Mouse (Mus musculus): ENCODE data around the gene Gm19684. TPM values are rescaled to one million over a fixed set of nuclear protein-coding genes. Genes with fewer than 3 reads are reported as not detected.
"Not testable (repeated sequence)": the region's sequence is repeated elsewhere in the genome, so short reads cannot be mapped to it uniquely, and the experiment has no call there.

The Gm19684 gene
- polyA plus RNA-seq, 1 experiment from 2014 or later = not detected

DNA sequence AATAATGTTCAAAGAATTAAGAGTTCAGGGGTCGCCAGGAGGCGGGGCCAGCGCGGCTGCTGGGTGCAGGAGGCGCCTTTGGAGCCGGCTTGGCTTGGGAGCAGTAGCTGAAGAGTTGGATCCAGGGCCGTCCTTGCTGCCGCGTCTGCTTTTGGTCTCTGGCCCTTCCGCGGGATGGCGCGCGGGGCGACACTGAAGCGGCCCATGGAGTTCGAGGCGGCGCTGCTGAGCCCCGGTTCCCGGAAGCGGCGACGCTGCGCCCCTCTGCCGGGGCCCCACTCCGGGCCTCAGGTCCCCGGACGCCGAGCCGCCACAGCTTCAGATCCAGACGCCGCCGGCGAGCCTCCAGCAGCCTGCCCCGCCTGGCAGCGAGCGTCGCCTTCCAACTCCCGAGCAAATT lies 57.5 kb downstream of the Gm19684 start:
- peak overlapping the region; percentile 44; the same call in 1 of the 2 replicates for H3K9ac ChIP-seq (ENCODE audit: low read depth, low read length)

More for the DNA sequence above, 57.5 kb downstream of the Gm19684 start:
- not testable (repeated sequence) for H3K36me3 ChIP-seq (ENCODE audit: control insufficient read depth, insufficient read depth, low read length); H3K4me1 ChIP-seq (ENCODE audit: control insufficient read depth, insufficient read depth, low read length); H3K27ac ChIP-seq (replicated peaks; ENCODE audit: low read depth, low read length); H3K9me3 ChIP-seq (ENCODE audit: control insufficient read depth, low read length)
- Histone ChIP-seq H3K27me3 (replicated peaks; ENCODE audit: control insufficient read depth, insufficient read depth, low read length) (peaks cover 12% of the 10 kb centered on the region), H3K4me3 (ENCODE audit: low read depth, low read length) (peak overlapping the region; percentile 36), H3K4me2 (ENCODE audit: low read depth, low read length) (peak overlapping the region; percentile 60)
- 0% methylated on average over 28 of the region's 40 CpGs for WGBS
- peak; percentile 11 for DNase-seq (ENCODE audit: low spot score)
- 0 out of 2 replicates have a peak, but pooled peaks have one; percentile 41 for ATAC-seq (ENCODE audit: low read depth)

Other genes starting within 250 kb of the Gm19684 start
- gene Dhx16, start 241.9 kb upstream of the Gm19684 start, polyA plus RNA-seq (2014; fragmentation: Nextera tagmentation; extraction: Ambion mirVana) = 40.2 and 43.4 TPM in 2 replicates
- 20.5 and 21.5 TPM in 2 replicates for gene 2310061I04Rik, start 224.2 kb upstream of the Gm19684 start, polyA plus RNA-seq (2014; fragmentation: Nextera tagmentation; extraction: Ambion mirVana)
- 48.1 and 53.6 TPM in 2 replicates for gene Atat1, start 211.6 kb upstream of the Gm19684 start, polyA plus RNA-seq (2014; fragmentation: Nextera tagmentation; extraction: Ambion mirVana)
- gene Mrps18b, start 205.3 kb upstream of the Gm19684 start, polyA plus RNA-seq (2014; fragmentation: Nextera tagmentation; extraction: Ambion mirVana) = 73.3 and 76.0 TPM in 2 replicates
- 29.1 and 32.5 TPM in 2 replicates for gene Ppp1r10, start 205.2 kb upstream of the Gm19684 start, polyA plus RNA-seq (2014; fragmentation: Nextera tagmentation; extraction: Ambion mirVana)
- 72.1 and 76.4 TPM in 2 replicates for gene Abcf1, start 151.9 kb upstream of the Gm19684 start, polyA plus RNA-seq (2014; fragmentation: Nextera tagmentation; extraction: Ambion mirVana)
- 39.9 and 46.3 TPM in 2 replicates for gene Gnl1, start 141.8 kb upstream of the Gm19684 start, polyA plus RNA-seq (2014; fragmentation: Nextera tagmentation; extraction: Ambion mirVana)
- 31.5 and 33.7 TPM in 2 replicates for gene Prr3, start 141.4 kb upstream of the Gm19684 start, polyA plus RNA-seq (2014; fragmentation: Nextera tagmentation; extraction: Ambion mirVana)
- gene H2-T24, start 101.1 kb upstream of the Gm19684 start, polyA plus RNA-seq (2014; fragmentation: Nextera tagmentation; extraction: Ambion mirVana) = 2.2 and 2.4 TPM in 2 replicates
- gene H2-T23, start 88.8 kb upstream of the Gm19684 start, polyA plus RNA-seq (2014; fragmentation: Nextera tagmentation; extraction: Ambion mirVana) = 9.6 and 10.1 TPM in 2 replicates
- 20.5 and 20.7 TPM in 2 replicates for gene H2-T22, start 78.9 kb upstream of the Gm19684 start, polyA plus RNA-seq (2014; fragmentation: Nextera tagmentation; extraction: Ambion mirVana)
- not detected in 2 replicates for gene Gm6034, start 78.7 kb upstream of the Gm19684 start, polyA plus RNA-seq (2014; fragmentation: Nextera tagmentation; extraction: Ambion mirVana)
- not detected in 2 replicates for gene Gm11127, start 63.3 kb upstream of the Gm19684 start, polyA plus RNA-seq (2014; fragmentation: Nextera tagmentation; extraction: Ambion mirVana)
- gene Gm7030, start 7.7 kb downstream of the Gm19684 start, polyA plus RNA-seq (2014; fragmentation: Nextera tagmentation; extraction: Ambion mirVana) = not detected in 2 replicates
- gene Gm8909, start 46.9 kb downstream of the Gm19684 start, polyA plus RNA-seq (2014; fragmentation: Nextera tagmentation; extraction: Ambion mirVana) = not detected in 2 replicates
- gene H2-T3, start 68.6 kb downstream of the Gm19684 start, polyA plus RNA-seq (2014; fragmentation: Nextera tagmentation; extraction: Ambion mirVana) = not detected in 2 replicates
- 95.5 and 103 TPM in 2 replicates for gene Rpp21, start 136.4 kb downstream of the Gm19684 start, polyA plus RNA-seq (2014; fragmentation: Nextera tagmentation; extraction: Ambion mirVana)
- 10.6 and 12.4 TPM in 2 replicates for gene Trim39, start 150.6 kb downstream of the Gm19684 start, polyA plus RNA-seq (2014; fragmentation: Nextera tagmentation; extraction: Ambion mirVana)
- not detected in 2 replicates for gene H2-M10.2, start 164.8 kb downstream of the Gm19684 start, polyA plus RNA-seq (2014; fragmentation: Nextera tagmentation; extraction: Ambion mirVana)
- not detected in 2 replicates for gene H2-M10.1, start 204.5 kb downstream of the Gm19684 start, polyA plus RNA-seq (2014; fragmentation: Nextera tagmentation; extraction: Ambion mirVana)
- not detected in 2 replicates for gene H2-M10.3, start 246.7 kb downstream of the Gm19684 start, polyA plus RNA-seq (2014; fragmentation: Nextera tagmentation; extraction: Ambion mirVana)

Measured in embryonic facial prominence, embryonic 14.5 days (tissue).